Mouse (Mus musculus): ENCODE results near the gene Speer4e.
"Not testable (repeated sequence)": the region's sequence is repeated elsewhere in the genome, so short reads cannot be mapped to it uniquely, and the experiment has no call there.

Gene Speer4e

GRCm38 (mm10) chr5:14938329-14938728 lies at the start of gene Speer4e:
Gene Speer4e, minus strand, starts transcription at chr5:14938429.
- not testable (repeated sequence) for DNase-seq

- DNase-seq: not testable (repeated sequence)
These were observed 48.6 kb upstream of the Speer4e start for GRCm38 (mm10) chr5:14986649-14987387.

- not testable (repeated sequence) for DNase-seq
These were observed 40.6 kb upstream of the Speer4e start, which contains the start of gene Gm10354 for GRCm38 (mm10) chr5:14978835-14979234. Gene Gm10354, minus strand, starts transcription at chr5:14978935.

GRCm38 (mm10) chr5:14977368-14977767 lies 39.1 kb upstream of the Speer4e start:
- not testable (repeated sequence) for DNase-seq

GRCm38 (mm10) chr5:14975294-14975693 lies 37.1 kb upstream of the Speer4e start:
- DNase-seq: not testable (repeated sequence)

GRCm38 (mm10) chr5:14972841-14973240 lies 34.6 kb upstream of the Speer4e start:
- not testable (repeated sequence) for DNase-seq

- DNase-seq: not testable (repeated sequence)
These were observed 25.6 kb upstream of the Speer4e start for GRCm38 (mm10) chr5:14963821-14964220.

GRCm38 (mm10) chr5:14961502-14961901 lies 23.3 kb upstream of the Speer4e start:
- not testable (repeated sequence) for DNase-seq

GRCm38 (mm10) chr5:14955928-14956706 lies 17.9 kb upstream of the Speer4e start:
- not testable (repeated sequence) for DNase-seq

GRCm38 (mm10) chr5:14953587-14953986 lies 15.4 kb upstream of the Speer4e start:
- DNase-seq: not testable (repeated sequence)

- not testable (repeated sequence) for DNase-seq
These were observed 14.5 kb upstream of the Speer4e start for GRCm38 (mm10) chr5:14952749-14953148.

- not testable (repeated sequence) for DNase-seq
These were observed 13.6 kb upstream of the Speer4e start for GRCm38 (mm10) chr5:14951822-14952221.

- DNase-seq: not testable (repeated sequence)
These were observed 9.4 kb upstream of the Speer4e start for GRCm38 (mm10) chr5:14947482-14948198.

- not testable (repeated sequence) for DNase-seq
These were observed 7.3 kb upstream of the Speer4e start for GRCm38 (mm10) chr5:14945524-14945923.

GRCm38 (mm10) chr5:14941043-14941442 lies 2.8 kb upstream of the Speer4e start:
- not testable (repeated sequence) for DNase-seq

GRCm38 (mm10) chr5:14933721-14934120 lies 4.5 kb downstream of the Speer4e start:
- DNase-seq: not testable (repeated sequence)

GRCm38 (mm10) chr5:14927047-14927446 lies 11.2 kb downstream of the Speer4e start:
- DNase-seq: not testable (repeated sequence)

- not testable (repeated sequence) for DNase-seq
These were observed 23.4 kb downstream of the Speer4e start, which contains the start of gene Gm9758 for GRCm38 (mm10) chr5:14914799-14915198. Gene Gm9758, minus strand, starts transcription at chr5:14914899.

- DNase-seq: not testable (repeated sequence)
These were observed 23.9 kb downstream of the Speer4e start for GRCm38 (mm10) chr5:14914361-14914760.

GRCm38 (mm10) chr5:14903539-14903938 lies 34.7 kb downstream of the Speer4e start:
- not testable (repeated sequence) for DNase-seq

- no peak for DNase-seq
These were observed 46.0 kb downstream of the Speer4e start for GRCm38 (mm10) chr5:14892242-14892641.

- not testable (repeated sequence) for DNase-seq
These were observed 52.9 kb downstream of the Speer4e start for GRCm38 (mm10) chr5:14885291-14885690.

Data from lung, adult 18-20 months (tissue).